Mouse (Mus musculus) adipocyte (in vitro differentiated cells): ENCODE measurements around the gene Dennd1a.

Experiments used
- DNase-seq: peaks from one replicate; pipeline ENCODE4 v3.0.0-alpha.2; 2016; ENCODE audit warnings: low spot score

The Dennd1a gene

DNA sequence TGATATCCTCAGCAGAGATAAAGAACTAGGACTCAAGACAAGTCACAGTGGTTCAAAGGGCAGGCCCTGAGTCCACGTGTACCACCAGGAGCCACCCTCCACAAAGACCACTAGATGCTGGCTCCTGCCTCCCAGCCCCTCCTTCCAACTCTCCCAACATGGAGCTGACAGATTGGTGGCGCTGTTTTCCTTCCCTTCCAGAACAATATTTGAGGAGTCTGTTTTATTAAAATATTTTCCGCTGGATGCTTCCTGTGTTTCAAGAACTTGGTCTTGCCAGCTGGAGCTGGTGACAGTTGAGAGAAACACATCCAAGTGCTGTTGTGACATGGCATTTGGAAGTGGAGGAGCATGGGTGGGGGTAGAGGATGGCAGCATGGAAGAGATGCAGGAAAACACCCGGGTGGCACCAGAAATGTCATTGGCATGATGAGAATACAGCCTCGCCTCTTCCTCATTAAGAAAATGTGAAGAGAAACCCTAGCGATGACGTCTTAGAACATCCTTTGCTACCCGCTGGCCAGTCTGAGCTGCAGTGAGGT is 472.3 kb downstream of the Dennd1a start:
- DNase-seq: no peak

DNA sequence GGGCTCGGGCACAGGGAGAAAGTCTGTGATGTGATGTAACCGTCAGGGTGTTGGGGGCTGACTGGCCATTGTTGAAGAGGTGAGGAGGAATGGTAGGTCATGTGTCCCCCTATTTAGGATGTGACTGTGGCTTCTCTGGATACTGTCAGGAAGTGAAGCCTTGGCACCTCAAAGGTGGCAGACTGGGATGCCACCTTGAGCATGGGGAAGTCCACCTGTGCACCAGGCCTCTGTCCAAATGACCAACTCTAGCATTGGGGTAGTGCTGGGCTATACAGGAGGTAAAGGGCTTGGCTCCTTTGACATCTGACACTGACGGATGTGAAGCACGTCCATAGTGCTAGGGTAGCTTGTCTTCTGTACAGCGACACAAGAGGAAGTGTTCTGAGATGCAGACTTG is 474.8 kb downstream of the Dennd1a start:
- DNase-seq: no peak

DNA sequence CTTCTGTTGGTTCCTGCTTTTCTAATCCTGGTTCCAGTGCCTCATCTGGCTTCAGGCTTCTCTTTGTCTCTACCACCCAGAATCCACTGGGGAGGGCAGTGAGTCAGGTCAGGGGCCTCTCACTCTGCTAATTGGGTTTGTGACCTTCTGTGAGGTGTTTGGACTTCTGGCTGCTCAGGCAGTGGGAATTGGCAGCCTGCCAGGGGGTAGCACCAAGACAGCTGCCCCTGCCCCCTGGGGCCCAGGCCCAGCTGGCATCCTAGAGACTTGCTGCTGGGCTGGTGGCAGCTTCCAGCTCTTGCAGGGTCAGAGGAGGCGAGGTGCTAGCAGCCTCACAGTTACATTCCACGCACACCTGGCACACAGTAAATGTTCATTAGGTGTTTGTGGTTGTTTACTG is 475.5 kb downstream of the Dennd1a start:
- DNase-seq: no peak

DNA sequence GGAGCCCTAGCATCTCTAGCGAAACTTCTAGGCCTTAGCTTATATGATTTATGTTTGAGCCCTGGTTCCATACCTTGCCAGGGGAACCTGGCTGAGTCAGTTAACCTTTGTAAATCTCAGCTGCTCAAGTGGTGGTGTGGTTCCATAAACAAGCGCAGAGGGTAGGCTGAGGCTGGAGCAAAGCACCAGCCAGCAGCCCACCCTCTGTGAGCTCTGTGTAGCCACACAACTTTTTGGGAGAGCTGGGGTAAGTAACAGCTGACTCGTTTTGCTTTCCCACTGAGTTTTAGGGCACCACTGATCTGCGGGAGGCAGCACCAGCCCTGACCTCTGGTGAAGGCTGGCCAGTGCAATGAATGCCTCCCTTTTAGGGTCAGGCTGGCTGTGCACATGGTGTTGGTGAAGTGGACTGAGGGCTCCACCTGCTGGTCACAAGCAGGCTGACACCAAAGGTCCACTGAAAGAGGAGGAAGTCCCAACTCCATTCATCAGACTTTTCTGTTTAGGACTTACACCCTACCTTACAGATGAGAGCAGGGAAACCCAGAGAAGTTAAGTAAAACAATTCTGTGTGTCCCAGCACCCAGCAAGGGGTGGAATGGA is 484.5 kb downstream of the Dennd1a start:
- DNase-seq: peak; percentile 81

DNA sequence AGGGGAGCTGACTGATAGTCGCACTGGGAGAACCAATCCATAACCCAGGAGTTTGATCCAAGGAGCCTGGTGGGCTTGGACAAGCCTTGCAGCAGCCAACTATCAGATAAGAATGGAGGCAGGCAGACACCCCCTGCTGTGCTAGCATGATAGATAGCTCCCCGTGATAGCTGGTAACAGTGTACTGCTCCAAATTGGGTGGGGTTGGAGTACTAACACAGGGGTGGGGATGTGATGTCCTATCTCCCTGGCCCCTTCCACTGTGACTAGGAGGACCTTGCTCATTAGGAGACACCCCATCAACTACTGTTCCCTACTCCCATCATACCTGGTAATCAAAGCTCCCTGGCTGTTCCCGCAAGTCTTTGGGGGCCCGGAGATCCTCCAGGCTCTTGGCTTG is 485.5 kb downstream of the Dennd1a start:
- no peak for DNase-seq

DNA sequence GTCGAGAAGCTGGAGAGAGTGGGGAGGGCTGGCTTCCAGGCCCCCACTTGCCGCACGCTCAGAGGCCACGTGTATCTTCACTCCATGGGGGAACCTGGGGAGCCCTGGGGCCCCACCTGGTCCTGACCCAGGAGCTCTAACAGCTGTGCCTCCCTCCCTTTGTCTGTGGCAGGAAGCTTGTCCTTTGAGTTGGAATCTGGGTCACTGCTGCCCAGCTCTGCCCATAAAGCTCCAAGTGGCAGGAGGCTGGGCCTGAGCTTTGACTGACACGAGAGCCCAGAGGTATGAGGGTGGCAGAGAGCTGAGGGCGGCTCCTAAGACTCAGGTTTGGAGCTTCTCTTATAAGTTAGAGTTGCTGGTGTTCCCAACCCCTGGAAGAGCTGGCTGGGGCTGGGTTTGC is 488.1 kb downstream of the Dennd1a start:
- no peak for DNase-seq

DNA sequence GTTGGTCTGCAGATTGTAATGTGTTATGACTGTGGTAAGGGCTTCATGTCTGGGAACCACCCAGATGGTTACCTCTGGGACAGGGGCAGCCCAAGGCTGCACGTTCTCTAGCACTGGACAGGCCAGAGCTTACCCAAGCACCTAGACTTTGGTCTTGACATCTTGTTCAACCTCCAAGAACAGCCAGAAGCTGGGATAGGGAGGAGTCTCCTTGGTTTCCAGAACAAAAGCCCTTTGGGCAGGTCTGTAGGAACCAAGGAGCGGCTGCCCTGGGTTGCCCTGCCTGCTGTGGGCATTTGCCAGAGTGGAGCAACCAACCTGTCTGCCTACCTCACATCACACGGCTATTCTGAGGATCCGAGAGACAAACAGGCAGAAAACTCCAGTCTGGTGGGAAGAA is 490.1 kb downstream of the Dennd1a start:
- no peak for DNase-seq

DNA sequence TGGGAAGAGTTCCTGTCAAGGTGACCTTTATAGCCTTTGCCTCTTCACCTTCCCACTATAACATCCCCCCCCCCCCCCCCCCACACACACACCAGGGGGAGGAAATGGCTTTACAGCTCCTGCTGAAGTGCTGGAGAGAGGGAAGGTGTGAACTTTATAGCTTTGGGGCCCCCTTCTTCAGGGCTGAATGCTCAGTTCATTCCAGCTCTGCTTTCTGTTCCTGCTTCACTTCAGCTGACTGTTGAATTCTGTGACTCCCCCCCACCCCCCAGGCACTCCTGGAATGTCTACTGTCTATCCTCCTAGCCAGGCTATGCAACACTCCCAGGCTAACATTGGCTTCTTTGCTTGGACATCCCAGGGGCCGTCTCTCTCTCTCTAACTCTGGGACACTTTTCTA is 491.2 kb downstream of the Dennd1a start:
- DNase-seq: no peak

DNA sequence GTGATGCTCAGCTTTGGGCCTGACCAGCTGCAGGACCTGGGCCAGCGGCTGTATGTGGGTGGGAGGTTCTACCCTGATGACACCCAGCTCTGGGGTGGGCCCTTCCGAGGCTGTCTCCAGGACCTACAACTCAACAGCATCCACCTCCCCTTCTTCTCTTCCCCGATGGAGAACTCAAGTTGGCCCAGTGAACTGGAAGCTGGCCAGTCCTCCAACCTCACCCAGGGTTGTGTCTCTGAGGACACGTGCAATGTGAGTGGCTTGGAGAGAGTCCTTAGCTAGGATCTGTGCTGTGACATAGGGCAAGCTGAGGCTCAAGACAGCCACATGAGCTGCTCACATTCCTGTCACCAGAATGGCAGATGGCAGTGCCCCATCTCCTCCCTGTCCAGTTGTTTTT is 495.9 kb downstream of the Dennd1a start:
- no peak for DNase-seq

DNA sequence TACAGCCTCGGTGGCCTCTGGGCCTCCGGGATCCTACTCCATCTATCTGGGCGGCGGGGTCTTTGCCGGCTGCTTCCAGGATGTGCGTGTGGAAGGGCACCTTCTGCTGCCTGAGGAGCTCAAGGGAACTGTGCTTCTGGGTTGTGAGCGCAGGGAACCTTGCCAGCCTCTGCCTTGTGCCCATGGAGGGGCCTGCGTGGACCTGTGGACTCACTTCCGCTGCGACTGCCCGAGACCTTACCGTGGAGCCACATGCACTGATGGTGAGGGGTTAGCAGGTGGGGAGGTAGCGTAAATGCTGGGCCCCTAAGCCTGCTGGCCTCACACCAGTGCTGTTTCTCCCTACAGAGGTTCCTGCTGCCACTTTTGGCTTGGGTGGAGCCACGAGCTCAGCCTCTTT is 496.5 kb downstream of the Dennd1a start:
- no peak for DNase-seq

DNA sequence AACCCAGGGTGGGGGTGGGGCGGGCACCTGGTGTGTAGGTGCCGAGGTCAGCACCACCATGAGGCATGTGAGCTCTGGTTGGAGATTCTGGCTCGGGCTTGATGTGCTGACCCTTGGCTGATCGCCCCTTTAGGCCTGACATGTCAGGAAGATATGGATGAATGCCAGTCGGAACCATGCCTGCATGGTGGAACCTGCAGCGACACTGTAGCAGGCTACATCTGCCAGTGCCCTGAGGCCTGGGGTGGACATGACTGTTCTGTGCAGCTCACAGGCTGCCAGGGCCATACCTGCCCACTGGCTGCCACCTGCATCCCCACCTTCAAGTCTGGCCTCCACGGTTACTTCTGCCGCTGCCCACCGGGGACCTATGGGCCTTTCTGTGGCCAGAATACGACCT is 497.2 kb downstream of the Dennd1a start:
- DNase-seq: no peak

DNA sequence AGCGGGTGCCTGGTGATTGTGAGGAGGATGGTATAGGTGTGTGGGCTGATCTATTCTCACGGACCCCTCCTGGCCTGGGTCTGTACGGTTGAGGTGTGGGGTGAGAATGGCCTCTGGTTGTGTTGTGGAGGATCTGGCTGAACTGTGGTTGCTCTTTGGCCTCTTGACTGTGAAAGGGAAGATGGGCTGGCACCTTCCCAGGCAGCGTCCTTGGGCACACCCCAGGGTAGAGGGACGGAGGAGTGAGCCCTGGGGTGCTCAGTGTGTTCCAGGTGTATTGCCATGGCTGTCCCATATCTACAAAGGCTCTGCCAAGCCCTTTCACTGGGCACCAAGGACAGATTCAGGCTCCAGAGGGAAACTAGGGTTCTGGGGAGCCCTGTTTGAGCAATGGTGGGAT is 498.2 kb downstream of the Dennd1a start:
- no peak for DNase-seq

DNA sequence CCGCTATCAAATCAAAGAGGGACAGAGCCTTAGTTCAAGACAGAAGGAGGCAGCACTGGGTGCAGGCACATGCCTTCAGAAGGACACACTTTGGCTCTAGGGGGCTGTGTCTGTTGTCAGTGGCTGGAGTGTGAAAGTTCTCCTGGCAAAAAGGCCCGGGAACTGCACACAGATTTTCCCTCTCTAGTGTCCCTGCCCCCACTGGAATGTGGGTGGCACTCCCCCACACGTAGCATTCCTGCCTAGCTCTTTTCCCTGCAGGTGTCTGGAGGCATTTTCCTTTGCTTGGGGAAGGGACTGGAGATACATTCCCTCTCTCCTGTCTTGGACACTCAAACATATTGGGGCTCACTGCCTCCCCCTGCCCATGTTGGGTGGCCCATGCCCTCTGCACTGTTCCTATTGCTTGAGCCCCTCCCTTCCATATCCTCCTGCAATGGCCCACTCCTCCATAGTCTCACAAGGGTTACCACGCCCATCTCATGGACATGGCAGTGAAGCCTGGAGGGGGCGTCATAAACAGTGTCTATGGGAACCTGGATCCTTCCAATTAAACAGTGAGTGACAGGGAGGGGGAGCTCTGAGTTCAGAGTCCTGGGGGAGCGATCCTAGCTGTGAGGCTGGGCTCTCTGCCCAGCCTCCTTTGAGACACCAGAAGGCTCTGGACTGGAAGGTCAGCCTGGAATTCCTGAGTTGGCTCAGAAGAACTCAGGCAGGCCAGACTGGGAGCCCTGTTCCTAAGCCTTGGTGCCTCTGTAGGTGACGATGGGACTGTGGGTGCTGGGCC is 498.8 kb downstream of the Dennd1a start:
- peak; percentile 46 for DNase-seq

DNA sequence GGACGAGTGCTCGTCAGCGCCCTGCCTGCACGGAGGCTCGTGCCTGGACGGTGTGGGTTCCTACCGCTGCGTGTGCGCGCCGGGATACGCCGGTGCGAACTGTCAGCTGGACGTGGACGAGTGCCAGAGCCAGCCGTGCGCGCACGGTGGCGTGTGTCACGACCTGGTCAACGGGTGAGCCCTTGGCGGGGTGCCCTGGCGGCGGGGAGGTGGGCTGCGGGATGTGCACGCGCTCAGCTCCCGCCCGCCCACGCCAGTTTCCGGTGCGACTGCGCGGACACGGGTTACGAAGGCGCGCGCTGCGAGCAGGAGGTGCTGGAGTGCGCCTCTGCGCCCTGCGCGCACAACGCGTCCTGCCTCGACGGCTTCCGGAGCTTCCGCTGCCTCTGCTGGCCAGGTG is 500.7 kb downstream of the Dennd1a start:
- DNase-seq: no peak

DNA sequence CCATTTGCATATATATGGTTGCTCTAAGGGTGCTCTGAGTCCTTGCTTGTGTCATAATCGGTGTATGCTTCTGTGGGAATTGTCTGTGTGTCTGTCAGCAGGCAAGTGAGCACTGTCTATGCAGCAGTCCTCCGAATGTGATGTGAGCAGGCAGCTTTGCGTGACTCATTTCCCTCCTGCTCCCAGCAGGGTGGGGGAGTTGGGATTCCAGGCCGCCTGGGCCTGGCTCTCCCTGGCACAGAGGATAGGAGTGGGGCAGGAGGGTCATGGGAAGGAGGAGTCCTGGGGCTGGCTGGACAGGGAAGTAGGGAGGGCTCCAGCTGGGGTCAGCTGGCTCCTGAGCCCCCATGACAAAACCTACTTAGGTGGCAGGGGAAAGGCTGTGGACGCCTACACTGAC is 502.7 kb downstream of the Dennd1a start:
- no peak for DNase-seq

DNA sequence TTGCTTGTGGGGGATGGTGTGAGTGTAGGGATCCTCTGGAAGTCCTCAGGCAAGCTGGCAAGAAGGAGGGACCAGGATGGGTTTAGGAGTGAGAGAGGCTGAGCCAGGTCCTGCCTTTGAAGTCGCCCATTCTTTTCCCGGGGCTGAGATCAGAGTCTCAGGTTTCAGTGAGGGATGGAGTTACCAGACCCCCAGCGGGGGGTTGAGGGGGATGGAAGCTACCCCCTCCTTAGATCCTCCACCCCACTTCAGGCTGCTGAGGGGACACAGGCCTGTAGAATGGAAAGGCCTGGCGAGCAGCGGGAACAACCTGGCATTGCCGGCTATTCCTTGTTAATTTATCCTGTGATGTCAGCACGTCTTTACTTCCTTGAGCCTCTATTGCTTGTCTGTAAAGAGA is 505.2 kb downstream of the Dennd1a start:
- no peak for DNase-seq

DNA sequence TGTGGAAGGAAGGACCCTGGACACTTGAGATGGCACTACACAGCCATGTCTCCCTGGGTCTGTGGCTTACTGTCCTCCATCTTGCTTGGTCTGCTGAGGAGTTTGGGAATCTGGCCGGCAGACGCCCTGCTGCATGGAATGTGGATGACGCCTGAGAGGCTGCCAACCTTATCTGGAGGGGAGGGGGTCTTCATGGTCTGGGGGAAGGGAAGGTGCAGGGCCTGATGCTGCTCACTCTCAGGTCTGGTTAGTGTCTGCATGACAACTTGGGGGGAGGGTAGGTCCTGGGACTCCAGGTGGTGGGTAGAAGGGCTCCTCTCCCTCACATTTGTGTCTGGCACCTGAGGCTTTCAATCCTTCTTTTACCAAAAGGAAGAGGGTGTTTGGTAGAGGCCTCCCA is 505.8 kb downstream of the Dennd1a start:
- DNase-seq: no peak

DNA sequence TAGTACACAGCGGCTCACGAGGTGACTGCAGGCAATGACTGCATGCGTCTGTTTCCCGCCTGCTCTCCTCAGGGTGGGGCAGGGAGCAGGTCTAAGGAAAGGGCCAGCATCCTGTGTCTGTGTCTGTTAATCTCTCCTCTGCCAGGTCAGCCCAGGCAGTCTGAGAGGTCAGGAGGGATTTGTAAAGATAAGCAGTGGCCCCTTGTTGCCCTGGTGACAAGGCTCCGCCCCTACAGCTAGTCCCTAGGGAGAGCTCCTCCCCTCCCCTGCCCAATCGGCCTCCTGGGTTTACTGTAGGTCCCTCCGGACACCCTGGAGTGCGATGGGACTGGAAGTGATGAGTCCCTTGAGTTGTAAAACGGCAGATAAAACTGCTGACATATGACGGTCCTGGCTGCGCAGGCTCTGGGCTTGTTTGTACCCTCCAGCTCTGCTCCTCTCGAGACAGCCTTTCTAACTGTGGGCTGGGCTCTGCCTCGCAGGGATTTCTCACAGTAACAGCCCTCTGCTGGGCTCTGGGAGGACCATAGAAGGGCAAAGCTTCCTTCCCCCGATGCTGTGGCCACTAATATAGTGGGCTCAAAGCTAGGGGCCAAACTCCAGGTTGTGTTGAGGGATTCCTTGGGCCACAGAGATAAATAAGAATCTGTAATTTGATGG is 506.8 kb downstream of the Dennd1a start:
- no peak for DNase-seq

DNA sequence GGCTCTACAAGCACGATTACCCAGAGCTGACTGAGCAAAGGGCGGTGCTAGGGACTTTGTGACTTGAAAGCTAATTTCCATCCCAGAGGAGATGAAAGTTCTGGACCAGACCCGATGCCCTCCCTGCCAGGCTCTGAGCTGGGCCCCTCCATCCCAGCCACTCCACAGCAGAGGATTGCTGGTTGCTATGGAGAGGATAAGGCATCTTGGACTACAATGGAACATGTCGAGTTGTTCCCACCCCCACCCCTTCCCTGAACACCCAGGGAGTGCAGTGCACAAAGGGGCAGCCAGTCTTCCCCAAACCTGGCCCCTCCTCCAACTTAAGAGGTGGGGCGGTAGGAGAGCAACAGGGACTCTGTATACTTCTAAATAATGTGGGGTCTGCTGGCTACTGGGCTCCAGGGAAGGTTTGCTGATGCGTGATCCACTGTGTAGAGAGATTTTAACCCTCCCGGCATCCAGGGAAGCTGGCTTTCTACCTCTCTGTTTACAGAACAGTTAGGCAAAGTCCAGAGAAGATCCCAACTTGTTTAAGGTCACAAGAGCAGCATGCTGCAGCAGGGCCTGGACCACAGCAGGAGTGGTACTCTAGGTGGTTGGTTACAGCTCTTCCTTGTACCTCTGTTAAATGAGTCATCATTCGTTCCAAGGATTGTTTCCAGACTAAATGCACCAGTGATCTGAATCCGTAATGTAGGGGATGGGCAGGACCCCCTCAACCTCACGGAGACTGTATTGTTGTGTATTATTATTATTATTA is 509.1 kb downstream of the Dennd1a start:
- no peak for DNase-seq

DNA sequence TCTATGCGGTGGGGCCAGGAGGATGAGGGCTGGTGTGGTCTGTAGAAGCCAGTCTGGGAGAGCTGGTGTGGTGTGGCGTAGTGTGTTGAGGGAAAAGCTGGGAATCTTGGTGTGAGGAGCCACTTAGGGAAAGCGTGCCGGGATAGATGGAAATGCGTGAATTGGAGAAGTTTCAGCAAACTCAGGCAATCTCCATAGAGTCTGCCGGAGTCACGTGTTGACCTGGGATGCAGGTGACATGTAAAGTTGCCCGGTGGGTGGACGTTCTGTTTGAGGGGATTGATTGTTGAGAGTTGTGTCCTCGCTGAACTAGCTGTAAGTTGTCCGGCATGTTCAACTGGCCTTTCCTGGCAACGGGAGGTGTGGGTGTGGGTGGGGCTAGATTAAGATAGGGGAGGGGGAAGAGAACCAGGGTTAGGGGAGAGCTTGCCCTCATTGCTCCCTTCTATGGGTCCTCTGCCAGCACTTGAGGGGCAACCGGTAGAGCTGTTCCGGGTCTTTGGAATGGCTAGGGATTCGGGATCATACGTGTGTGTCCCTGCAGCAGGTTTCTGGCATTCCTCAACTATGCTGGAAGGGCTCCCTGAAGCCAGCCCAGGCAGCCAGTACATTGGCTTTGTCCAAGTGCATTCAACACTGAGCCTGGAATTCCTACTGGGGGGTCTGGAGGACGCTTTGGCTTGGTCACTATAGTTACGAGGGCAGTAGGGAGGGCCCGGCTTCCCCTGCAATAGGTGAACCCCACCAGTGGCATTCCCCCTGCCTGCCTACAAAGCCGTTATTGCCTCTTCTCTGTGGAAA is 510.4 kb downstream of the Dennd1a start:
- DNase-seq: no peak

DNA sequence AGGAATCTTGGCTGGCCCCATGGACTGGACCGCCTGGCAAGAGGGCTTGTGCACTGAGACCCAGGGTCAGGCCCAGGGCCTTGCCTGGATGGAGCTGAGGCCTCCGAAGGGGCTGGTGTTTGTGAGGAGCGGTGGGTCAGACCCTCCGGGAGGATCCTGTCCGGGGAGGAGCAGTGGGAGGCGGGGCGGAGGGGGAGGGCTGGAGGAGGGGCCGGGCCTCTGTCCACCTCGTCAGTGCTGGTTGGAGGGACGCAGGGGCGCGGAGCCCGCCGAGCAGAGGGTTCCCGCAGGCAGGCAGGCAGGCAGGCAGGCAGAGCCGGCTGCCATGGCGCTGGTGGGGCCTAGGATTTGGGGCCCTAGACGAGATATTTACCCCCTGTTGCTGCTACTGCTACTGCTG is 511.2 kb downstream of the Dennd1a start, which contains the start of gene Crb2:
Crb2 (plus strand) TSS at position 234 of the 400 bp plus-strand sequence.
- DNase-seq: no peak

DNA sequence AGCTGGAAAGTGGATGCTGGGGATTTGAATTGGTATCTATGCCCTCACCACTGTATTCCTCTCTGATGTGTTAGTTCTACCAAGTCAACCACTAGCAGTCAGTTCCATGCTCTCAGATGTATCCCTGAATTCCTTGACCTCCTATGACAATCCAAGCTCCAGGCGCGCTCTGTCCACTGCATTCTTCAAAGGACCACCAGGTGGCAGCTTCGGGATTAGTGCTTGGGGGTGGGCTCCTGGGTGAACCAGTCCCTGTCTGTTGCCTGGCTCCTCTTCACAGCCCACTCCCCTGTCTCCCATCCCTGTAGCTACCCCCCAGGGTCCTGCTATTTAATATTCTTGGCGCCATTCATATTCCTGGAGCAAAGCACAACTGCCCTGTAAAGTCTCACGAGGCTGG is 512.6 kb downstream of the Dennd1a start:
- peak; percentile 35 for DNase-seq
